Comparison of ENCODE assay signal across 8 mouse cellular contexts in genomic region chr10:128082880-128083421, GRCm38 (mm10). TPM values are rescaled to one million over a fixed set of nuclear protein-coding genes. Genes with fewer than 3 reads are reported as not detected.
DNase-seq lines count a peak whose midpoint lies in the region; ATAC-seq and TF ChIP-seq lines count a peak whose summit lies in the region.

Gene Atp5b, plus strand, starts transcription at chr10:128083273.

- no peak for TF ChIP-seq CTCF in cortical plate, adult 2 months (IDR thresholded peaks at IDR 0.05; ENCODE audit: extremely low read depth, insufficient read depth, low read length)

- peaks cover 42% of the 10 kb centered on the region for H3K36me3 ChIP-seq in megakaryocyte, embryonic 14.5 days (replicated peaks; ENCODE audit: low read length)

- peak within 1 kb of the TSS; percentile 80 for H3K27ac ChIP-seq in cortical plate, adult 2 months (ENCODE audit: insufficient read depth, low read length)

- peak within 1 kb of the TSS; percentile 87 for H3K4me3 ChIP-seq in cortical plate, adult 2 months (ENCODE audit: insufficient read depth, low read length)
- peak within 1 kb of the TSS; percentile 92 for H3K4me3 ChIP-seq in megakaryocyte, embryonic 14.5 days (replicated peaks)

- H3K27me3 ChIP-seq in megakaryocyte, embryonic 14.5 days (replicated peaks) = no peaks in the 10 kb centered on the region

- peak; percentile 96 for TF ChIP-seq POLR2A in cortical plate, adult 2 months (IDR thresholded peaks at IDR 0.05; ENCODE audit: extremely low read depth, insufficient read depth, low read length)

- peak; percentile 97 for ATAC-seq in activated CD4-positive, CD25-positive, alpha-beta regulatory T cell, adult 4 months

- peak; percentile 95 to 97 for DNase-seq in gastrocnemius, adult 8-10 months (ENCODE audit: low spot score in 2 of 2)
- peak; percentile 100 for DNase-seq in hindlimb bud, embryonic 11.5 days (ENCODE audit: extremely low spot score, low read depth, low spot score)
- peak; percentile 98 to 99 for DNase-seq in left cerebral cortex, adult 8-10 months (ENCODE audit: low spot score in 2 of 2)
- peak; percentile 98 to 99 for DNase-seq in right cerebral cortex, postnatal 10 days (ENCODE audit: low spot score in 2 of 2)
- peak; percentile 91 for DNase-seq in urinary bladder, postnatal 25 days (ENCODE audit: low spot score)

- peaks cover 5% of the 10 kb centered on the region for H3K4me1 ChIP-seq in cortical plate, adult 2 months (ENCODE audit: control insufficient read depth, insufficient read depth, low read length)
- peaks cover 51% of the 10 kb centered on the region for H3K4me1 ChIP-seq in megakaryocyte, embryonic 14.5 days

- no peaks in the 10 kb centered on the region for H3K9me3 ChIP-seq in megakaryocyte, embryonic 14.5 days

RNA-seq across cellular contexts. Expression of gene Atp5b, which starts in this region (rescaled TPM):
- polyA plus RNA-seq in activated CD4-positive, CD25-positive, alpha-beta regulatory T cell, adult 4 months (2017; shearing (Covaris generic)) = 100 to 1,000 TPM; 413 to 469 TPM
- polyA plus RNA-seq in cortical plate, adult 2 months (2012; rRNA removed) = 1,438 and 1,451 TPM in 2 replicates
- 1,000 to 10,000 TPM; 3,262 to 3,916 (median 3,403) TPM for total RNA-seq in gastrocnemius, adult 8-10 months (2022)
- total RNA-seq in left cerebral cortex, adult 8-10 months (2022) = 1,000 to 10,000 TPM; 1,625 to 1,859 (median 1,782) TPM
- polyA plus RNA-seq in megakaryocyte, embryonic 14.5 days (2012; ENCODE audit: insufficient read depth, low replicate concordance) = 796 and 843 TPM in 2 replicates

Comparison
In these comparisons a context has a peak if more than half of its experiments do, and no peak if none do; other contexts are left out.
1. Peak in every context shown above with its lines: DNase-seq, ATAC-seq, H3K4me3 ChIP-seq and H3K27ac ChIP-seq.